Comparison of ENCODE assay signal across 15 mouse cellular contexts in genomic region chr3:110055915-110056314, GRCm38 (mm10).
DNase-seq lines count a peak whose midpoint lies in the region; ATAC-seq lines count a peak whose summit lies in the region.
"Had no signal": no experiment of that assay in that cellular context is flagged by ENCODE, and none has a peak within 500 bp of the region (broad histone marks: within the 10 kb centered on the region; RNA-seq: fewer than 3 reads in every experiment).

No protein-coding gene starts in this region.

- H3K4me3 ChIP-seq in forebrain, embryonic 14.5 days (ENCODE audit: low read depth, low read length): no peak overlapping the region
- no peak overlapping the region for H3K4me3 ChIP-seq in forebrain, embryonic 10.5 days
- H3K4me3 ChIP-seq: hindbrain, embryonic 15.5 days; lung, embryonic 15.5 days; stomach, embryonic 15.5 days had no signal

- H3K9me3 ChIP-seq in forebrain, embryonic 14.5 days (replicated peaks; ENCODE audit: control insufficient read depth, low read length): no peaks in the 10 kb centered on the region
- 0 out of 2 replicates have a peak, but pooled peaks cover 3% of the 10 kb centered on the region for H3K9me3 ChIP-seq in forebrain, embryonic 10.5 days
- H3K9me3 ChIP-seq: hindbrain, embryonic 15.5 days; lung, embryonic 15.5 days; stomach, embryonic 15.5 days had no signal

- WGBS in forebrain, embryonic 14.5 days: 90% methylated on average over 6 of the region's 6 CpGs
- 93% methylated on average over 6 of the region's 6 CpGs for WGBS in forebrain, embryonic 10.5 days

- H3K27ac ChIP-seq in forebrain, embryonic 14.5 days (ENCODE audit: low read depth, low read length): no peak overlapping the region
- H3K27ac ChIP-seq in forebrain, embryonic 10.5 days: no peak overlapping the region
- H3K27ac ChIP-seq: hindbrain, embryonic 15.5 days; lung, embryonic 15.5 days; stomach, embryonic 15.5 days had no signal

- H3K4me2 ChIP-seq in forebrain, embryonic 14.5 days (ENCODE audit: low read length): no peak overlapping the region
- H3K4me2 ChIP-seq: hindbrain, embryonic 15.5 days; liver, embryonic 11.5 days; lung, embryonic 15.5 days; stomach, embryonic 15.5 days had no signal

- H3K4me1 ChIP-seq in forebrain, embryonic 14.5 days (ENCODE audit: control insufficient read depth, insufficient read depth, low read length): no peaks in the 10 kb centered on the region
- no peaks in the 10 kb centered on the region for H3K4me1 ChIP-seq in forebrain, embryonic 10.5 days
- H3K4me1 ChIP-seq: hindbrain, embryonic 15.5 days; lung, embryonic 15.5 days; stomach, embryonic 15.5 days had no signal

- intact Hi-C loops in left cerebral cortex, postnatal 4 days (cut with DNase I): no loop called here

- DNase-seq in forebrain, embryonic 14.5 days (ENCODE audit: low spot score): peak; percentile 4
- DNase-seq in forebrain, embryonic 10.5 days (ENCODE audit: extremely low spot score, low spot score): no peak
- peak; percentile 29 to 50 for DNase-seq in left cerebral cortex, adult 18-20 months (ENCODE audit: low spot score in 2 of 2)
- DNase-seq in left cerebral cortex, postnatal 4 days: no peak
- peak; percentile 39 to 47 for DNase-seq in frontal cortex, postnatal 36 days (ENCODE audit: low spot score in 2 of 2)
- peak; percentile 17 for DNase-seq in right cerebral cortex, postnatal 14 days
- no peak for DNase-seq in adrenal gland, postnatal 25 days
- DNase-seq in ovary, postnatal 10 days (ENCODE audit: low spot score): no peak
- DNase-seq: heart, adult 11 months; thymus, postnatal 4 days had no signal

- H3K36me3 ChIP-seq in forebrain, embryonic 14.5 days (ENCODE audit: control insufficient read depth, insufficient read depth, low read length): no peaks in the 10 kb centered on the region
- H3K36me3 ChIP-seq in forebrain, embryonic 10.5 days (replicated peaks): no peaks in the 10 kb centered on the region
- H3K36me3 ChIP-seq: hindbrain, embryonic 15.5 days; lung, embryonic 15.5 days; stomach, embryonic 15.5 days had no signal

- no peak for ATAC-seq in forebrain, embryonic 14.5 days
- ATAC-seq: Patski had no signal

- H3K9ac ChIP-seq in forebrain, embryonic 14.5 days (ENCODE audit: low read length): no peak overlapping the region
- H3K9ac ChIP-seq: hindbrain, embryonic 15.5 days; lung, embryonic 15.5 days; stomach, embryonic 15.5 days had no signal

- no peaks in the 10 kb centered on the region for H3K27me3 ChIP-seq in forebrain, embryonic 14.5 days (replicated peaks; ENCODE audit: control insufficient read depth, insufficient read depth, low read length)
- no peaks in the 10 kb centered on the region for H3K27me3 ChIP-seq in forebrain, embryonic 10.5 days (ENCODE audit: poor library complexity, severe bottlenecking)
- H3K27me3 ChIP-seq: hindbrain, embryonic 15.5 days; lung, embryonic 15.5 days; Patski; stomach, embryonic 15.5 days had no signal

Comparison
In these comparisons a context has a peak if more than half of its experiments do, and no peak if none do; other contexts are left out.
1. DNase-seq: peak in forebrain, embryonic 14.5 days (single experiment), left cerebral cortex, adult 18-20 months (2 of 2), frontal cortex, postnatal 36 days (2 of 2) and right cerebral cortex, postnatal 14 days (single experiment); none in forebrain, embryonic 10.5 days (single experiment), left cerebral cortex, postnatal 4 days (single experiment), adrenal gland, postnatal 25 days (single experiment) and ovary, postnatal 10 days (single experiment).